Mouse (Mus musculus) NIH3T3 (cell line): ENCODE results near the gene Odf3.

Experiments used
- DNase-seq: peaks from one replicate; pipeline ENCODE4 v3.0.0-alpha.2; 2012; ENCODE audit warnings: low read depth

Gene Odf3

GRCm38 (mm10) chr7:140844905-140845665, 2.5 kb upstream of the Odf3 start, which contains the start of gene Scgb1c1:
Gene Scgb1c1 (plus strand): TSS chr7:140845547.
- peak; percentile 93 for DNase-seq

DNA sequence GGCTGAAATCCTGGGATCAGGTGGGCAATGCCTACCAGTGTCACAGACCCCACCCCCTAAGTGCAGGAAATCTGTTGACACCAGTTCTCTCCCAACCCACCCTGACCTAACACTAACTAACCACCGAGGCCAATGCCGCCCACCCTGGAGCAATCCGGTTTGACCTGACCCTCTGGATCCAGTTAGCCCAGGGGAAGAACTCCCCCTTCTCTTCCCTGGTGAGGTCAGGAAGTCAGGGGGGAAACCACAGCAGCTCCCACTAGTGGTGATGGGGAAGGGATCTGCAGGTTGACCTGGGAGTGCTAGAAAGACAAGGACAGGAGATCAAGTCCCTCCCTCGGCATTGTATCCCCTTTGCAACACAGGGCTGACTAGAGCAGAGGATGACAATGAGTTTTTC, 1.9 kb upstream of the Odf3 start:
- no peak for DNase-seq

- DNase-seq = no peak
Measured at GRCm38 (mm10) chr7:140846676-140847075, 929 bp upstream of the Odf3 start.

GRCm38 (mm10) chr7:140848591-140848990, 986 bp downstream of the Odf3 start:
- no peak for DNase-seq

DNA sequence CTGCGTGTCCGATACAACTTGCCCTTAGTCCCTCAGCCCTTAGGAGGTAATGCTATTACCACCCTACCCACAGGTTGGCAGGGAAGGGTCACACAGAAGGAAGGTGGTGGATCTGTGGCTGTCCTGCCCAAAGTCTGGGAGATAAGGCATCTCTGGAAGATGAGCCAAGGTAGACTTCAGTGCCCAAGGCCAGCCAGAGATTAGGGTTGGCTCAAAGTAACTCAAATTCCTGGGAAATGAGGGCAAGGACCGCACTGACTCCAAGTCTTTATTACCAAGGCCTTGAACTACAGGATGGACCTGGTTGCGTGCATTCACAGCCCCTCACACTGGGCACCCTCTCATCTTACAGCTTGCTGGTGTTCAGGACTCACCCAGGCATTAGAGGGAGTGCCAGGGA, 4.3 kb downstream of the Odf3 start:
- DNase-seq = no peak

DNA sequence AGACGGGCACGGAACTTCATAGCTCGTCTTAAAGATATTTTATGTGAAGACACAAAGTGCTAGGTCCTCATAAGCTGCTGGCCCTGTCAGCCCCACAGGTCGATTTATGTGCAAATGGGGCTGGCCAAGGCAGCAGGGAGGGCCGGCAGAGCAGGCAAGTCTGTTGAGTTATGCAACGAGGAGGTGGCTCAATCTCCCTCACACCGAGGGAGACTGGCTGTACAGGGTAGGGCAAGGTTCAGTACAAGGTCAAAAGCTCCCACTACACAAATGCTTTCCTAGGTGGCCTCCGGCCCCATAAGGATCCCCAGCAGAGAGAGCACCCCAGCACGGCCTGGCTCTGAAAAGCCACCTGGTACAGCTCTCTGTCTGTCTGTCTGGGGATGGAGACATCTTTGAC, 5.8 kb downstream of the Odf3 start:
- DNase-seq = no peak

DNA sequence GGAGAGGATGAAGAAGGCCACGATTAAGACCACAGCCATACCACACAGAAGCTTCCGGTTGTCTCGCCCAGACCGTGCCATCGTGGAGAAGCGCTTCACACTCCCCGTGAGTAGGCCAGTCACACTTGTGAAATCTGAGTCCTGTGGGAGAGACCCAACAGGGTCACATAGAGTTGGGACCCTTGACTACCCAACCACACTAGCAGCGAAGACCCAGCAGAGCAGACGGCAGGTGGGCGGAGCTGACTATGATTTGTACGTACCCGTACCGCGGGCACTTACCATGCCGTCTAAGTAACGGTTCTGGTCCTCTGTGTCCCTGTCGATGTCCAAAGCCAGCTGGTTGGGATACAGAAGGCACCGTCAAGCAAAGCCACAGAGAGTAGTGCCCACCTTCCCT, 6.9 kb downstream of the Odf3 start:
- no peak for DNase-seq

DNA sequence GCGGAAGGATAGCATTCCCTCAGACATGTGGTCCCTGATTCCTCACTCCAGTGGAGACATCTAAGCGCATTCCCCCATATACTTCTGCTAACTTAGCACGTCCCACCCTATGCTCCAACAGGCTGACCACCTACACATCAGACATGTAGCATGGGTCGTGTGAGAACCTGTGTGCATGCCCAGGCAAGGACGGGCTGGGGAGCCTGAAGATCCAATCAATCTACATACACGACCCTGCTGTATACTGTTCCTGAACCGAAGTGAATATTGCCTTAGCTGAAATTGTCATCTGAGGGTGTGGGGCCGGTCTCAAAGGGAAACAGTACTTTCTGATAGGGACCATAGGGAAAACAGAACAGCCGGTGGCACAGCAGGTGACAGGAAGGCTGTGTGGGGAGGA, 7.6 kb downstream of the Odf3 start:
- no peak for DNase-seq

- DNase-seq = peak; percentile 90
Measured at GRCm38 (mm10) chr7:140855860-140856784, 8.5 kb downstream of the Odf3 start, which contains the start of gene Gm45785. Gene Gm45785 (minus strand): TSS chr7:140856331.

GRCm38 (mm10) chr7:140856785-140857549, 9.4 kb downstream of the Odf3 start, which contains the start of gene Ric8a:
Gene Ric8a (plus strand): TSS chr7:140856957.
- peak; percentile 89 for DNase-seq

DNA sequence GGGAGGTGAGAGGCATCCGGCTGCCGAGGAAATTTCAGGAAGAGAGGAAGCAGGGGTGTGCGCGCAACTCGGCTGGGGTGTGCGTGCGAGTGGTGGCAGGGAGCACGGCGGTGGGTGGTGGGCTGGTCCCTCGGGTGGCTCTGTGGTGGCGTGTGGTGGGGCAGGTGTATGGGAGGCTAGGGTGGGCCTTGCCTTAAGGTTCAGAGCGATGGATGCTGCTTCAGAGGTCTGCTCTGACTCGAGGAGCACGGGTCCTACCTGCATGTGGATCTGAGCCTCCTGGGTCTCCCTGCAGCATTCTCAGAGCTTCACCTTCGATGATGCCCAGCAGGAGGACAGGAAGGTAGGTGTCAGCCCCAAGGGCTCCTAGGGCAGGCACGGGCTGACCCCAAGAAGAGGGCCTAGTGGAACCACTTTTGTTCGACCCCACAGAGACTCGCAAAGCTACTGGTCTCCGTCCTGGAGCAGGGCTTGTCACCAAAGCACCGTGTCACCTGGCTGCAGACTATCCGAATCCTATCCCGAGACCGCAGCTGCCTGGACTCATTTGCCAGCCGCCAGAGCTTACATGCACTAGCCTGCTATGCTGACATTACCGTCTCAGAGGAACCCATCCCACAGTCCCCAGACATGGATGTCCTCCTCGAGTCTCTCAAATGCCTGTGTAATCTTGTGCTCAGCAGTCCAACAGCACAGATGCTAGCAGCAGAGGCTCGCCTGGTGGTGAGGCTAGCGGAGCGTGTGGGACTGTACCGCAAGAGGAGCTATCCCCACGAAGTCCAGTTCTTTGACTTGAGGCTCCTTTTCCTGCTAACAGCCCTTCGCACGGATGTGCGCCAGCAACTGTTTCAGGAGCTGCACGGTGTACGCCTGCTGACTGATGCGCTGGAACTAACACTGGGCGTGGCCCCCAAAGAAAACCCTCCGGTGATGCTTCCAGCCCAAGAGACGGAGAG, 10.2 kb downstream of the Odf3 start, which contains the start of gene Bet1l:
Bet1l (minus strand) TSS at position 28 of the 956 bp plus-strand sequence.
- DNase-seq = no peak

- no peak for DNase-seq
Measured at GRCm38 (mm10) chr7:140858746-140859145, 11.1 kb downstream of the Odf3 start.

DNA sequence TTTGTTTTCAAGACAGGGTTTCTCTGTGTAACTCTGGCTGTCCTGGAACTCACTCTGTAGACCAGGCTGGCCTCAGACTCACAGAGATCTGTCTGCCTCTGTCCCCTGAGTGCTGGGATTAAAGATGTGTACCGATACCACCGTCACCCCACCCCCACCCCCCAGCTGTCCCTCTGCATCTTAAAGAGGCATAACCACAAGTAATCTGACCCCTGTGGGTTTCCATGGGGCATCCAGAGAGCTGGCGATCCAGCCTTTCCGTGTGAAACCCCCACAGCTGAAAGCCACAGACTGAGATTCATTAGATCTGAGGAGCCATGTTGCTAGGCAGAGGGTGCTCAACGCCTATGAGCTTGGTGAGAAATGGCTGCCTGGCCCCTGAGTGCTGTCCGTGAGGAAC, 12.4 kb downstream of the Odf3 start:
- no peak for DNase-seq

DNA sequence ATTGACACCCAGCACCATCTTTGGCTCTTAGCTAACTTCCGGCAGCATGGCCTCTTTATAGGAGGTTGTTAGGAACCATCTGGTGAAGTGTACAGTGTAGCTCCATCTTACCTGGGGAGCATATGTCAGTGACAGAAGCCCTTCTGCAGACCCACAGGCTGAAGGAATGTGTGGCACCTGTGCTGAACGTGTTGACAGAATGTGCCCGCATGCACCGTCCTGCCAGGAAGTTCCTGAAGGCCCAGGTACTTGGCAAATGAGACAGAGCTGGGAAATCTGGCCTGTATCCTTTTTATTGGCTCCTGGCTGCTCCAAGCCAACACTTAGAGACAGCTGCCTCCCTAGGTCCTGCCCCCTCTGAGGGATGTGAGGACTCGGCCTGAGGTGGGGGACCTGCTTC, 13.1 kb downstream of the Odf3 start:
- no peak for DNase-seq

DNA sequence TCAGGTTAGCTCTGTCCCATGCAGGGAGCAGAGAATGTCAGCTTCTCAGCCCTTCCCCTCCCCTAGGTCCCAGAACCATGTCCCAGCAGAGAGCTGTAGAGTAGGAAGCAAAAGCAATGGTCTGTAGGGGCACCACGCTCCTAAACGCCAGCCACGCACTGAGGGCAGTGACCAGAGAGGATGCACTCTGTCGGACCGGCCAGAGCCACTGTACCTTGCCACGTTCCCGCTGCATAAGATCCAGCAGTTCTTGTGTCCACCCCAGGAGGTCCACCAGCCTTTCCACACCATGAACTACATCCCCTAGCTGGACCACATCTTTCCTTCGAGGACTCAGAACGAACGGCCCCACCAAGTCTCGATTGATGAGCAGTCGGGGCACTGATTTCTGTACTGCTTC, 17.2 kb downstream of the Odf3 start:
- DNase-seq = no peak

- no peak for DNase-seq
Measured at GRCm38 (mm10) chr7:140874224-140874623, 26.6 kb downstream of the Odf3 start.

GRCm38 (mm10) chr7:140877364-140877763, 29.8 kb downstream of the Odf3 start:
- DNase-seq = no peak

- no peak for DNase-seq
Measured at GRCm38 (mm10) chr7:140879355-140879754, 31.8 kb downstream of the Odf3 start.

- DNase-seq = no peak
Measured at GRCm38 (mm10) chr7:140880419-140880818, 32.8 kb downstream of the Odf3 start.

DNA sequence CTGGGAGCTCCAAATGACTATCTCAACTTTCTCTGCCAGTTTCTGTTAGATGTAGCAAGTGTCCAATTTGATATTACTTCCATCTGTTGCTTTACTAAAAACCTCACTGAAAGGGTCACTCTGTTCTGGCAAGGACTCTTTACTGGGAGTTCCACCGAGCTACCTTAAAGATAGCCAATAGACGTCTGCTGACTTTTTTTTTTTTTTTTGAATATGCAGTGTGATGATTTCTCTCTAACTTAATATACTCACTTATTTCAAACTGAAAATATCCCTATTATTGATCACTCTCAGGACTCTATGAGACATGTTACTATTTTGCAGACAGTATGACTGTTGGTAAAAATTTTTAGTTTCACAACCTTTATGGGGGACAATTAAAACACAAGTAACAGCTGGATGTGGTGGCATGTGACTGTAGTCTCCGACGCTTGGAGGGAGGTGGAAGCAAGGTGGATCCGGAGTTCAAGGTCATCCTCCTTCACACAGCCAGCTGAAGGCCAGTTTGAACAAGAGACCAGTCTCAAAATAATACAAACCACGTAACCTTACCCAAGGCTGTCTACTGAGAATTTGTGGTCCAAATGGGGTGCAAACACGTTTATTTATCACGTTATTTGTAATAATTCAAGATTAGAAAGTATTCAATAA, 33.4 kb downstream of the Odf3 start:
- no peak for DNase-seq
